Mouse (Mus musculus) heart, postnatal 0 days (tissue): ENCODE measurements at regions not wholly inside any gene's neighbourhood (a gene's known extent, or its start where the extent isn't known, plus 50 kb on each side); places are given as distances from the start of the nearest gene placed in this dataset.
A peak's percentile ranks its signal among the peaks of the same experiment; 100 is the strongest.

Experiments
- CTCF ChIP-seq: IDR thresholded peaks from 2 replicates; pipeline ENCODE4 v1.5.1; 2016; ENCODE audit warnings: antibody characterized with exemption, control low read depth, low read depth
- EP300 ChIP-seq: IDR thresholded peaks from 2 replicates; pipeline ENCODE4 v1.6.1; 2016; ENCODE audit warnings: antibody characterized with exemption, low read depth

GRCm38 (mm10) chr2:159645861-159646260 lies 688.1 kb downstream of the Gm826 start:
- no peak for TF ChIP-seq EP300
- peak; percentile 56 for TF ChIP-seq CTCF
